Mouse (Mus musculus): ENCODE results near the gene Slc37a1. TPM values are rescaled to one million over a fixed set of nuclear protein-coding genes. Genes with fewer than 3 reads are reported as not detected.
A peak's percentile ranks its signal among the peaks of the same experiment; 100 is the strongest.

Gene Slc37a1
- polyA plus RNA-seq, 1 experiment from 2014 or later = 1.8 TPM

DNA sequence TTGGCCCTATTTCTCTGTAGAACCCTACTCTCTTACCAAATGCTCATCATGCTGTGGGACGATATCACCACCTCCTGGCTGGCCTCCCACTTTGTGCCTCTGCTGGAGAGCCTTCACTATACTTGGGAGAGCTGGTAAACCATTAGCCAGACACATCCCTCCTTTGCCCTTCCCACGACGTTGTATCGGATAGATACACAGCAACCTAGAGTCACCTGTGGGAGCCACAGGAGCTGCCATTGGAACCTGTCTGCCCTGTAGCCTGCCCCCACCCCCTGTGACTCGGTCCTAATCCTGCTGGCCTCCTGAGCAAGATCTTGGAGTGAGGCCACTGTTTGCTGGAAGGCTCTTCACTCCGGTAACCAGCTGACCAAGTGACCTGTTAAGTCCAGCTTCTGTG lies 96.7 kb downstream of the Slc37a1 start:
- Histone ChIP-seq H3K9me3 (replicated peaks; ENCODE audit: control insufficient read depth, low read length) (no peaks in the 10 kb centered on the region), H3K27me3 (ENCODE audit: control insufficient read depth, insufficient read depth, low read length) (no peaks in the 10 kb centered on the region), H3K4me3 (ENCODE audit: low read depth, low read length) (no peak overlapping the region), H3K9ac (replicated peaks; ENCODE audit: low read length) (no peak overlapping the region), H3K4me2 (ENCODE audit: low read depth, low read length) (no peak overlapping the region), H3K27ac (replicated peaks; ENCODE audit: low read depth, low read length) (no peak overlapping the region), H3K4me1 (ENCODE audit: control insufficient read depth, insufficient read depth, low read length) (peaks cover 4% of the 10 kb centered on the region), H3K36me3 (replicated peaks; ENCODE audit: control insufficient read depth, insufficient read depth, low read depth, low read length) (no peaks in the 10 kb centered on the region)
- ATAC-seq (replicated peaks; ENCODE audit: insufficient number of reproducible peaks, low FRiP score, low TSS enrichment, low read depth) (no peak), DNase-seq (ENCODE audit: low spot score) (no peak)
- WGBS = 79% methylated on average over 6 of the region's 6 CpGs

DNA sequence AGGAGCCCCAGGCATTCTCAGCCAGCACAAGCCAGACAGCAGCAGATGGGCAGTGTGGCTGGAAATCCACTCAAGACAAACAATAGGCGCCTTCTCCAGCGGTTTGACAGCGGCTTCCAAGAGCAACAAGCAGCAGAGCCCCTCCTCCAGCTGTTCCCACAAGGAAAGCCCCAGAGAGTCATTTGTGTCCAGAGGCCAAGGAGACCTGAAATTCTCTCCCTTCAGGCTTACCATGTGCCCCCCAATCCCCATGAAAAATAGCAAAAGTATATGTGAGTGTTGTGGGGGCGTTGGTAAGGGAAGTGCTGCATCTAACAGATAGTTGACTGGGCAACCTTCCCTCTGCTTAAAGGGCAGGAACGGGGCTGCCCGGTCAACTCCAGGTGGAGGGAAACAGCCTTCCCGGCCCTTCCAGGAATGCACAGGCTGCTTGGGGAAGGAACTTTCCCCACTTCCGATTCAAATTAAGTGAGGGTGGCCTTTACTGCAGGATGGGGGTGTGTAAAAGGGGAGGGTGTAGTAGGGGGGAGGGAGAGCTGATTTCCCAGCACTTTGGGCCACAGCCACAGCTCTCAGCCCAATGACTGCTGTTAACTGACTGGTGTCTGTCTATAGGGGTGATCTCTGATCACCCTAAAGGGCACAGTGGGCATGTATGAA lies 98.5 kb downstream of the Slc37a1 start:
- WGBS = 6% methylated on average over 8 of the region's 8 CpGs
- H3K9ac ChIP-seq (replicated peaks; ENCODE audit: low read length) = no peak overlapping the region; the same call in 1 of the 2 replicates
- peak; percentile 38 for DNase-seq (ENCODE audit: low spot score)
- peak overlapping the region; percentile 36 for H3K27ac ChIP-seq (replicated peaks; ENCODE audit: low read depth, low read length)
- no peak overlapping the region for H3K4me2 ChIP-seq (ENCODE audit: low read depth, low read length)
- peaks cover 4% of the 10 kb centered on the region for H3K4me1 ChIP-seq (ENCODE audit: control insufficient read depth, insufficient read depth, low read length)
- no peaks in the 10 kb centered on the region for H3K9me3 ChIP-seq (replicated peaks; ENCODE audit: control insufficient read depth, low read length)
- H3K36me3 ChIP-seq (replicated peaks; ENCODE audit: control insufficient read depth, insufficient read depth, low read depth, low read length) = no peaks in the 10 kb centered on the region
- H3K27me3 ChIP-seq (ENCODE audit: control insufficient read depth, insufficient read depth, low read length) = no peaks in the 10 kb centered on the region
- 0 out of 2 replicates have a peak, but pooled peaks have one; percentile 45 for ATAC-seq (replicated peaks; ENCODE audit: insufficient number of reproducible peaks, low FRiP score, low TSS enrichment, low read depth)
- H3K4me3 ChIP-seq (ENCODE audit: low read depth, low read length) = no peak overlapping the region

GRCm38 (mm10) chr17:31385671-31386665 lies 99.4 kb downstream of the Slc37a1 start, which contains the start of gene Pde9a:
TSS of gene Pde9a (plus strand) at chr17:31386210.
- DNase-seq (ENCODE audit: low spot score) = peak; percentile 88
- no peaks in the 10 kb centered on the region for H3K36me3 ChIP-seq (replicated peaks; ENCODE audit: control insufficient read depth, insufficient read depth, low read depth, low read length)
- WGBS = 0% methylated on average over 37 of the region's 56 CpGs
- no peaks in the 10 kb centered on the region for H3K27me3 ChIP-seq (ENCODE audit: control insufficient read depth, insufficient read depth, low read length)
- ATAC-seq (replicated peaks; ENCODE audit: insufficient number of reproducible peaks, low FRiP score, low TSS enrichment, low read depth) = peak; percentile 76
- H3K9ac ChIP-seq (replicated peaks; ENCODE audit: low read length) = peak within 1 kb of the TSS; percentile 58
- peaks cover 4% of the 10 kb centered on the region for H3K4me1 ChIP-seq (ENCODE audit: control insufficient read depth, insufficient read depth, low read length)
- peak within 1 kb of the TSS; percentile 65 for H3K4me3 ChIP-seq (ENCODE audit: low read depth, low read length)
- peak within 1 kb of the TSS; percentile 36 for H3K27ac ChIP-seq (replicated peaks; ENCODE audit: low read depth, low read length)
- H3K9me3 ChIP-seq (replicated peaks; ENCODE audit: control insufficient read depth, low read length) = no peaks in the 10 kb centered on the region
- peak within 1 kb of the TSS; percentile 72 for H3K4me2 ChIP-seq (ENCODE audit: low read depth, low read length)

GRCm38 (mm10) chr17:31386766-31387275 lies 100.2 kb downstream of the Slc37a1 start:
- H3K27me3 ChIP-seq (ENCODE audit: control insufficient read depth, insufficient read depth, low read length) = no peaks in the 10 kb centered on the region

DNA sequence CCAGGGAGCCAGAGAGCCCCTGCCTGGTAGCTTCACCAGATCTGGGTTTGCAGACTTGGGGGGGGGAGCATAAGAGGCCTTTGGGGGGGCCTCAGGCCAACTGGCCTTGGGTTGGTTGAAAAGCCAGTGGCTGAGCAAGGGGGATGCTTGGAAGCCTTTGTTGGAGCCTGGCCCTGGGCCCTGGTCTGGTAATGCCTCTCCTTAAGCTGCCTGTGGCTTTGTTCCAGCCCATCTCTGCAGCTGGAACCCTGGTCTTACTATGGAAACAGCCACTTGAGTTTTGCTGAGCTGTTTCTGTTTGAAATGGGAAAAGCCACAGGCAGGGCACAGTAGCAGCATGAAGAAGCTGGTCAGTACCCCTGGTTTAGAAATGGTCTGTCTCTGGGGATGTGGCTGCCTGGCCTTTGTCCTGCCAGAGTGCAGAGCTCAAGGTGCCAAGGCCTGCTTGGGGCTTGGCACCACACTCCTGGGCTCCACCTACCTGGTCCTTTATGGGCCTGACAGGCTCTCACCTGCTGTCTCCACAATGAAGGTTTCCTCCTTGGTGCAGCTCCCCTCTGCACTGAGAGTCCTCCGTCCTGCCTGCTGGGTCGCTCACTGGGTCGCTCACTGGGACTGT lies 102.9 kb downstream of the Slc37a1 start:
- H3K4me3 ChIP-seq (ENCODE audit: low read depth, low read length) = no peak overlapping the region
- H3K9ac ChIP-seq (replicated peaks; ENCODE audit: low read length) = no peak overlapping the region
- no peak overlapping the region for H3K4me2 ChIP-seq (ENCODE audit: low read depth, low read length)
- ATAC-seq (replicated peaks; ENCODE audit: insufficient number of reproducible peaks, low FRiP score, low TSS enrichment, low read depth) (no peak), DNase-seq (ENCODE audit: low spot score) (no peak)
- H3K36me3 ChIP-seq (replicated peaks; ENCODE audit: control insufficient read depth, insufficient read depth, low read depth, low read length) = no peaks in the 10 kb centered on the region
- WGBS = 78% methylated on average over 3 of the region's 3 CpGs
- H3K27me3 ChIP-seq (ENCODE audit: control insufficient read depth, insufficient read depth, low read length) = no peaks in the 10 kb centered on the region
- H3K9me3 ChIP-seq (replicated peaks; ENCODE audit: control insufficient read depth, low read length) = no peaks in the 10 kb centered on the region
- H3K27ac ChIP-seq (replicated peaks; ENCODE audit: low read depth, low read length) = no peak overlapping the region
- peaks cover 6% of the 10 kb centered on the region for H3K4me1 ChIP-seq (ENCODE audit: control insufficient read depth, insufficient read depth, low read length)

More at GRCm38 (mm10) chr17:31386766-31387275, 100.2 kb downstream of the Slc37a1 start:
- Histone ChIP-seq H3K27ac (replicated peaks; ENCODE audit: low read depth, low read length) (no peak overlapping the region), H3K9me3 (replicated peaks; ENCODE audit: control insufficient read depth, low read length) (no peaks in the 10 kb centered on the region), H3K4me1 (ENCODE audit: control insufficient read depth, insufficient read depth, low read length) (peaks cover 4% of the 10 kb centered on the region), H3K4me2 (ENCODE audit: low read depth, low read length) (peak overlapping the region; percentile 72), H3K4me3 (ENCODE audit: low read depth, low read length) (peak overlapping the region; percentile 65), H3K9ac (replicated peaks; ENCODE audit: low read length) (peak overlapping the region; percentile 58; the same call in 1 of the 2 replicates), H3K36me3 (replicated peaks; ENCODE audit: control insufficient read depth, insufficient read depth, low read depth, low read length) (no peaks in the 10 kb centered on the region)
- DNase-seq (ENCODE audit: low spot score) (peak; percentile 17), ATAC-seq (replicated peaks; ENCODE audit: insufficient number of reproducible peaks, low FRiP score, low TSS enrichment, low read depth) (no peak)
- WGBS = 13% methylated on average over 7 of the region's 7 CpGs

DNA sequence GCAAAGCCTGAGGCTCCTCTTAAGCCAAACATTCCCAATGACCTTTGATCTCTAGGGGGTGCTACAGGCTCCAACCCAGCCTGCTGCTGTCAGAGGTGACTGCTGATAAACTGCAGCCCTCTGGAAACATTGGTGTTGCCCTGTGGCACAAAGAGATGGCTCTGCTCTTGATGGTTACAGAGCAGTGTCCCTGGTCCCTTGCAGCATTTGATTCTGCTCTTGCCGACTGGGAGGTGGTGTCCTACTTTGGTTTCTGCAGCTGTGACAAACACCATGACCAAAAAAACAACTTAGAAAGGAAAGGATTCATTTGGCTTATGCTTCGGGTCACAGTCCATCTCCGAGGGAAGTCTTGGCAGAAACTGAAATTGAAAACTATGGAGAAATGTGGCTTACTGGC lies 104.9 kb downstream of the Slc37a1 start:
- no peaks in the 10 kb centered on the region for H3K27me3 ChIP-seq (ENCODE audit: control insufficient read depth, insufficient read depth, low read length)
- ATAC-seq (replicated peaks; ENCODE audit: insufficient number of reproducible peaks, low FRiP score, low TSS enrichment, low read depth) = no peak
- H3K9me3 ChIP-seq (replicated peaks; ENCODE audit: control insufficient read depth, low read length) = no peaks in the 10 kb centered on the region
- no peak overlapping the region for H3K27ac ChIP-seq (replicated peaks; ENCODE audit: low read depth, low read length)
- peaks cover 2% of the 10 kb centered on the region; the same call in 1 of the 2 replicates for H3K4me1 ChIP-seq (ENCODE audit: control insufficient read depth, insufficient read depth, low read length)
- H3K4me2 ChIP-seq (ENCODE audit: low read depth, low read length) = no peak overlapping the region
- H3K4me3 ChIP-seq (ENCODE audit: low read depth, low read length) = no peak overlapping the region
- no peak overlapping the region for H3K9ac ChIP-seq (replicated peaks; ENCODE audit: low read length)
- H3K36me3 ChIP-seq (replicated peaks; ENCODE audit: control insufficient read depth, insufficient read depth, low read depth, low read length) = no peaks in the 10 kb centered on the region
- DNase-seq (ENCODE audit: low spot score) = no peak
- 75% methylated on average over 3 of the region's 3 CpGs for WGBS

GRCm38 (mm10) chr17:31392041-31392440 lies 105.4 kb downstream of the Slc37a1 start:
- no peak for ATAC-seq (replicated peaks; ENCODE audit: insufficient number of reproducible peaks, low FRiP score, low TSS enrichment, low read depth)
- peaks cover 2% of the 10 kb centered on the region; the same call in 1 of the 2 replicates for H3K4me1 ChIP-seq (ENCODE audit: control insufficient read depth, insufficient read depth, low read length)
- DNase-seq (ENCODE audit: low spot score) = no peak
- no peak overlapping the region for H3K27ac ChIP-seq (replicated peaks; ENCODE audit: low read depth, low read length)
- no peak overlapping the region for H3K4me2 ChIP-seq (ENCODE audit: low read depth, low read length)
- no peak overlapping the region for H3K4me3 ChIP-seq (ENCODE audit: low read depth, low read length)
- H3K36me3 ChIP-seq (replicated peaks; ENCODE audit: control insufficient read depth, insufficient read depth, low read depth, low read length) = no peaks in the 10 kb centered on the region
- 84% methylated on average over 5 of the region's 5 CpGs for WGBS
- no peak overlapping the region for H3K9ac ChIP-seq (replicated peaks; ENCODE audit: low read length)
- H3K9me3 ChIP-seq (replicated peaks; ENCODE audit: control insufficient read depth, low read length) = no peaks in the 10 kb centered on the region
- no peaks in the 10 kb centered on the region for H3K27me3 ChIP-seq (ENCODE audit: control insufficient read depth, insufficient read depth, low read length)
